Mouse (Mus musculus): ENCODE results near the gene Tpt1. TPM values are rescaled to one million over a fixed set of nuclear protein-coding genes. Genes with fewer than 3 reads are reported as not detected.
"Not testable (repeated sequence)": the region's sequence is repeated elsewhere in the genome, so short reads cannot be mapped to it uniquely, and the experiment has no call there.

Tpt1 gene
- 1,000 to 10,000 TPM; 2,668 to 3,319 (median 3,029) TPM for total RNA-seq (2022)

- DNase-seq (ENCODE audit: low spot score): peak; percentile 98
These were observed at the start of gene Tpt1 for GRCm38 (mm10) chr14:75844867-75845697. TSS of gene Tpt1 (plus strand) at chr14:75845093.

GRCm38 (mm10) chr14:75795918-75796317, 49.0 kb upstream of the Tpt1 start:
- no peak for DNase-seq (ENCODE audit: low spot score)

DNA sequence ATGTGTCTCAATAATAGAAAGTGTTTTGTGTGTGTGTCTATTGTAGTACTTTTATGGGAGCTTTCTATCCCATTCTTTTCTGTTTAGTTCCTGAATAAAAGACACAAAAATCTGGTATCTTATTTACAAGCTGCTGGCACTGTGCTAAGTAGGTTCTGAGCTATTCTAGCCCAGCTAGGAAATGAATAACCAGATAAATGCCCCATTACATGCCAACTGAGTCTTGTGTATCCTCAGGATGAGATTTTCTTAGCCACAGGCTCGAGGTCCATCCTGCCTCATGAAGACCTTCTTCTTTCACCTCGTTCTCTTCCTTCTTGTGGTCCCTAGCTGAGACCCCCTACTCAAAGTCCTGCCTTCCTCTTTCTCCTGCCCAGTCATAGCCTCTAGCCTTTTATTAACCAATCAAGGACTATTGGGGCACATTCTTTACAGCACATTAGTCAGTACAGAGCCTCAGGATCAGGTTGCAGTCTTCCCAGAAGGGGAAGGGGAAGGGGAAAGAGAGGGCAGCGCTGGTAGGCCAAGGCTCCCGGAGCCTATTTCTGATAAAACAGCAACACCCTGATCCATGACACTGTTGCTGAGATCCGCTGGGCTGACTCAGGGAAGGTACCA, 47.0 kb upstream of the Tpt1 start:
- no peak for DNase-seq (ENCODE audit: low spot score)

DNA sequence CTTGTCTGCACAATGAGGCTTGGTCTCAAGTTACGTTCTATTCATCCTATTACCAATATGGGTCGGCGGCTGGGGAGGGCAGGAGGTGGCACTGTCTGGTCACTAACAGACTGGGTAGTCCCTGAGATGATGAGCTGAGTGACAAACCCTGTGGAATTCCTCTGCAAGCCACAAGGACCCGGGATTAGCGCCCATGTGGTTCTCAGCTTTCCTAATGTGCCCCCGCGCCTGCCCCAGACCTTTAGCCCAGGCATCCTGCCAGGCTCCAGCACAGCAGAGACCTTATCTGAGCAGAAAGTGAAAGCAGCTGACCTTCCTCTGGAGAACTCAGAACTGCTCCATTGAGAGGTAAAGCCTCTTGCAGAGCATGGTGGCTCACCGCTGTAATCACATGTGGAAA, 37.1 kb upstream of the Tpt1 start:
- DNase-seq (ENCODE audit: low spot score): peak; percentile 65

DNA sequence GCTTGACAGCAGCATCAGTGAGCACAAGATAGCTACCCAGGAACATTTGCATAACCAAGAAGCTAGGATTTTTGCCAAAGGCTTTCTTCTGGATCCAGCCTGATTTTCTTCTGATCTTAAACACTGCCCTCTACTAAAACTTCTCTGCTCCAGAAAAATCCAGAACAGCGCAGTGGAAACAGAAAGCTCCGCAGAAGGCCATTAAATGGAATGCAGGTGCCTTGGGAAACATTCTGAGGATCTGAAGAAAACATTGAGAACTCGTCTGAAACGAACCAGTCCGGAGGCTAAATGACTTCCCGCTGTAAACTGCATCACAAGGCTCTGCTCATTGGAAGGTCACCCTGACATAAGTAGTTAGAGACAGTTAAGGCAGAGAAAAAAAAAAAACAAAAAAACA, 35.0 kb upstream of the Tpt1 start:
- DNase-seq (ENCODE audit: low spot score): no peak

DNA sequence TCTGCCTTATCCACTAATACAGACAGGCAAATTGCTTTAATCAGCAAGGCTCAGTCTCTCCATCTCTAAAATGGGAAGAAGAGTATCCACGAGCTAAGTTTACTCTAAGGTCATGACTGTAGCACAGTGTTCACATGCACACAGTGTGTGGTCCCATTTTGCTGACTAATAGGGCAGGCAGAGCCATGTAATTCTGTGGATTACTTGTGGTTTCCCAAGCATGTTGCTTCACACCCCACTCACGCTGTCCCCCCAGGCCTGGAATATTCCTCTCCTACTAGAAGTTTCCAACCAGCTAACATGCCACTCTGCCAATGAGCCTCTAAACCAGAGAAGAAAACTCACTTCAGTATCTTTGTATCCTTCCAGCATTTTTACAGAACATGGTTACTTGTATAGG, 26.4 kb upstream of the Tpt1 start:
- no peak for DNase-seq (ENCODE audit: low spot score)

DNA sequence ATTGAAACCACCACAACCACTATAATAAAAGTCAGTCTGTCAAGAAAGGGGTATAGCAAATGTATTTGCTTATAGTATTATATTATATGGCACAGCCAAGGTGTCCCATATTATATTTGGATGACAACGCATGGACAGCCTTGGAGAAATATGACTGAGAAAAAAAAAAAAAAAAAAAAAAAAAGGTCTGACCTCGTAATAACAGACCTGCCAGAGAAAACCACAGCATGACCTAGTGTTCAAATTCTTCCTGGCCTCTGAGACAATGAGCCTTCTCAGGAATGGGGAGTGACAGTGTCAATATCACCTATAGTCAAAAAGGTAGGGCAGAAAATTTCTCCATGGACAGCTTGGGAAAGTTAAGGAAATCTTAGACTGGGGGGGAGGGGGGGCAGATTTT, 25.6 kb upstream of the Tpt1 start:
- DNase-seq (ENCODE audit: low spot score): no peak

DNA sequence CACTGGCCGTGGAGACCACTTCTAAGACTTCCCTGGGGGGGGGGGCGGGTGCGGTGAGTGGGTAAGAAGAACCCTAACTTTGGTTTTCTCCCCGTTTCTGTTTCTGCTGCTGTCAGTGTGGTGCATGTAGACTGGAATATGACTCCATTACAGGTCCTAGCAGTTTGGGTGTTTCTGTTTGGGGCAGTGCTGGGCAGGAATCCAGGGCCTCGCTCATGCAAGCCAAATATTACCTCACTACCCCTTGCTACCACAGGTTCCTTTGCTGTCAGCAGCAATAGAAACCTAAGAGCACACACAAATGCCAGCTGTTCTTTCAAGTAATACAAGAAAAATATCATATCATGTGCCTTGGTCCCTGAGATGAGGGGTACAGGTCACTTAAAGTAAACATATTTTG, 24.9 kb upstream of the Tpt1 start:
- no peak for DNase-seq (ENCODE audit: low spot score)

GRCm38 (mm10) chr14:75826851-75827410, 18.0 kb upstream of the Tpt1 start:
- no peak for DNase-seq (ENCODE audit: low spot score)

DNA sequence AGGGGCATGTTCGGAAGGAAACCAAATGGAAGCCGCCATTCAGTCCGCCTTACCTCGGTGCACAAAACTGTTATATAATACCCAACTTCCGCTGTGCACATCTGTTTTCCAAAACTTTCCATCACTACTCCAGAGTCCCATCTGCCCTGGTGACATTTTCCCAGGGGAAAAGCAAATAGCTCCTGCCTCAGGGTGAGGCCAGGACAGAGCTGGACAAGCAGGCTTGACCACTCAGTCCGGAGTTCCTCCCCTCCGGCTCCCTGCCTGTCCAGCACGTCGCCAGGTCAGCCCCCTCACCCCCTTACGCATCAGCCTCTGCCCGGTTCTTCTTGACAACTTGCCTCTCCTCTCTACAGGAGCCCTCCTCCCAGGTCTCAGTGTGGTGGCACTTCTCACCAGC, 16.7 kb upstream of the Tpt1 start:
- DNase-seq (ENCODE audit: low spot score): no peak

DNA sequence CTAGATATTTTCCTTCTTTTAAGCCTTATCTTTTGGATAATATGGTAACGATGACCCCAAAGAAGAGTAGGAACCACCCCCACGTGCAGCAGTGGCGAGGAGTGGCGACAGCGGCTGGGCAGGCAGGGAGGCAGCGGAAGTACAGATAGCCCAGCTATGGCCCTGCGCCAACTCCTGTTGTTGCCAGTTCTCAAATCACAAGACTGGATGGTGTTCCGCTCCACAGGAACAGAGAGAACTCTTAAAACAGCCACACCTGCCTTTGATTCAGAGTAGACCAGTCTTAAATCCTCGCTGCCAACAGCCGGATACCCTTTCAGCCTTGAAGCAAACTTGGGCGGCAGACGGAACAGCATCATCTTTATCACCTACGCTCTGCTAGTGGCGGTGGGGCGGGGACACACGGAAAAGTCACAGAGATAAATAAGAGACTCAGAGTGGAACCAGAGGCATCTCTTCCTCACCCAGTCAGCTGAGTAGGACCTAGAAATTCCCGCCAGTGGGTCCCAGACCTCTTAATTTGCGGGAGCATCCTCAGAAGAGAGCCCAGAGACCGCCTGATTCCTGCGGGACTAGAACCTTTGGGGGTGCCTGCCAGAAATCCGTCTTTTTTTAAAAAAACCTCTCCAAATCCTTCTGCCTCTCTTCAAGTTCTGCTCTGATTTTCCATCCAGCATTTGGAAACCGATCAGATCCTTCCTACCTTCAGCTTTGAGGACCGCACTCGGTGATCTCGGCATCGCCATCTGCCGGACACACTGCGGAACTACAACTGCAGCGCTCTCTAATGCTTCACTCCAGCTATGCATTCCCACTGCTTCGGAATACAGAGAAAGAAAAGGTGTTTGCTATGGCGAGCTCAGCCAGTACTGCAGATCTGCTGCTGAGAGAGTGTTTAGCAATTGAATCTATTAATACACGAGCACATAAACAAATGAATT, 15.8 kb upstream of the Tpt1 start:
- DNase-seq (ENCODE audit: low spot score): peak; percentile 92

DNA sequence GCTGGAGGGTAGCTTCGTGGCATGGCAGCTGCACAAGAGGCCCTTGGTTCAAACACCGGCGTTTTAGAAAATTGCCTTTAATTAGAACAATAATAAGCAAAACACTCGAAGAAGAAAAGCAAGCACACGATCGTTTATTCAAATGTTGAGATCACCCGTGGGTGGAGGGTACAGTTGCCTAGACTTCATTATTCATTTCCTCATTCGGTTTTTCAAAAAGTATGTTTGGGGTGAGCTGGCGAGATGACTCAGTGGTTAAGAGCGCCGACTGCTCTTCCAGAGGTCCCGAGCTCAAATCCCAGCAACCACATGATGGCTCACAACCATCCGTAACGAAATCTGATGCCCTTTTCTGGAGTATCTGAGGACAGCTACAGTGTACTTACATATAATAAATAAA, 15.1 kb upstream of the Tpt1 start:
- not testable (repeated sequence) for DNase-seq (ENCODE audit: low spot score)

- no peak for DNase-seq (ENCODE audit: low spot score)
These were observed 12.9 kb upstream of the Tpt1 start for GRCm38 (mm10) chr14:75832031-75832430.

DNA sequence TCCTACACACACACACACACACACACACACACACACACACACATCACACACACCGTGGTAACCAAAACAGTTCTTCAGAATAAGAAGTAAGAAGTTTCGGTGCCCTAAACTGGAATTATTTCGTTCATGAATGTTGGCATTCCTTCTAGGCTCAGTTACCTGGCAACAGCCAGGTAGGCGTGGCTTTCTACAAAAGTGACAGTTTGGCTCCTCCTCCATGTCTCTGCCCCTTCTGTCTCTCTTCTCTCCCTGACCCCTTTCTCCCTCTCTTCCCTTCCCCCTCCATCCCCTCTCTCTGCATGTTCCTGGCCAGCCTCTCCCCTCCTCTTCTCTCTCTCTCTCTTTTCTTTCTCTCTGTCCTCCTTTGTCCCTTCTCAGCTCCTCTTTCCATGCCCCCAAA, 11.9 kb upstream of the Tpt1 start:
- DNase-seq (ENCODE audit: low spot score): no peak

DNA sequence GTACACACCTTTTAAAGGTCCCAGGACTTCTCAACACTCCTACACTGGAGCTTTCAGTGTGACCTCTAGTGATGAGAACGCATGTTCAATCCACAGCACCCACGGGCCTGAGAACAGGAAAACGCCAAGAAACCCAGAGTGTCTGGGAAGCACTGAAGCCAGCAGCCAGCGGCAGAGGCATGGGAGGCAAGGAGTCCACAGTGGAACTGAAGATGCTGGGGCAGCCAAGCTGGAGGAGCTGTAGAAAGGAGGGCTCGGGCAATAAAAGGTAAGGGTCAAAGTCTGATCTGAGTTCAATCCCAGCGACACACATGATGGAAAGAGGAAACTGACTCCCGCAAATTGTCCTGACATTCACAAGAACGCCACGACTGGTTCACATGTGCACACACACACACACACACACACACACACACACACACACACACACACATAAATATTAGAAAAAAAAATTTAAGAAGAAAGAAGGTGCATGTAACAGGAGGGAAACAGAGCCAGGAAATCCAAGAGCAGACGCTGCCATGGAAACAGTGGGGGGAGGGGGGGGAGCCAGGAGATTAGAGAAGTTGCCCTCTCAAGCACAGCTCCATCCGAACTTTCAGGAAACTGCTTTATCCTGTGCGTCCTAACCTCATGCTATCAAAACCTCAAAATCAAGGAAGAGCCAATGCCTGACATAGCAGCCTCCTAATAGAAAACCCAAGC, 11.2 kb upstream of the Tpt1 start:
- DNase-seq (ENCODE audit: low spot score): no peak

GRCm38 (mm10) chr14:75834251-75834738, 10.6 kb upstream of the Tpt1 start:
- DNase-seq (ENCODE audit: low spot score): peak; percentile 95

- peak; percentile 81 for DNase-seq (ENCODE audit: low spot score)
These were observed 10.0 kb upstream of the Tpt1 start for GRCm38 (mm10) chr14:75834739-75835381.

- DNase-seq (ENCODE audit: low spot score): no peak
These were observed 8.3 kb upstream of the Tpt1 start for GRCm38 (mm10) chr14:75836579-75836978.

DNA sequence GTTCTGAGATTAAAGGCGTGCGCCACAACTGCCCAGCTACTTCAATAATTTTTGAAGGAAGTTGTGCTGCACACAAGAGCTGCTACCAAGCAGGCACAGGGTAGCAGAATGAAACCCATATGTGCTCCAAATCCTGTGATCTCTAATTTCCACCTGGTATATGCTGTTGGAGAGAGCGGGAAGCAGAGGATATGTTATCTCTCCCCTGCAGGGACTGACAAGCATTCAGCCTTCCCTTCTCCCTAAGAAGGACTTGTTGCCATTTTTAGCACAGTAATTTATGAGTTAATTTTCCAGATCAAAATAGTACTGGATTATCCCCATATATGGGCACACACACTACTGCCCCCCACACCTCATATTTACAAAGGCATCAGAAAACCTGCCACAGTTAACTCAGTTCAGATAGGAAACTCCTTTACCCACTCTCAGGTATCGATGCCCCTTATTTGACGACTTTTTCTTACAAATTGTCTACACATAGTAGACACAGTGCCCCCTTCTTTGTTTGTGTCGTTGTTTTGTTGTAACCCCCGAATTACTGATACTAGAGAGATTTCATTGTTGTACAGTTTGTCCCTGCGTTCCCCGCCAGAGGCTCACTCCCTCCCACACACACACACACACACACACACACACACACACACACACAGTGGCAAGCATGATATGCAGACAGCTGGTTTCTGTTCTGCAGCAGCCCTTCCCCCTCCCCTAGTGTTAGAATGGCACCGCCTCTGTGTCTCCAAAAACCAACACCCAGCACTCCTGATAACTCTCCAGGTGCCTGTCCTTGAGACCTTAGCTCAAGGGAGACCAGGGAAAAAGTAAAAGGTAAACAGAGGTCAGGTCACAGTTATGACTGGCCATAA, 7.6 kb upstream of the Tpt1 start:
- DNase-seq (ENCODE audit: low spot score): no peak

DNA sequence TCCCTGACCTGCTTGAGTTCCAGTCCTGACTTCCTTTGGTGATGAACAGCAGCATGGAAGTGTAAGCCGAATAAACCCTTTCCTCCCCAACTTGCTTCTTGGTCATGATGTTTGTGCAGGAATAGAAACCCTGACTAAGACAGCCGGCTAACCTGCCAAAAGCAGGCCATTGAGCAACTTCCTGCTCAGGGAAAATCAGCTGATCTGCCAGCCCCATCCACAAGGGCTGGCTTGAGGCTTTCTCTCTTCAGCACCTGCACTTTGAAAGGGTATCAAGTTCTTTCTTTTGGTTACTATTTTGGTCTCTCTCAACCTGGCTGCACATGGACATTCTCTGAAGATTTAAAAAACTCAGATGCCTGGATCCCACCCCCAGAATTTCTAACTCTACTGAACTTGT, 3.1 kb upstream of the Tpt1 start:
- DNase-seq (ENCODE audit: low spot score): not testable (repeated sequence)

Data from heart, adult 8-10 months (tissue).